Mouse (Mus musculus) myocyte (in vitro differentiated cells): Measurements from ENCODE around the gene Add3.

Source experiments
- MAX ChIP-seq: IDR thresholded peaks from one replicate; pipeline ENCODE4 v1.6.1; 2011; ENCODE audit warnings: low read depth, mild to moderate bottlenecking, control low read depth
- POLR2A ChIP-seq: IDR thresholded peaks from one replicate; pipeline ENCODE4 v1.6.1; 2011; ENCODE audit warnings: low read depth, mild to moderate bottlenecking, control low read depth, moderate library complexity; ENCODE audit not compliant: insufficient read length
- TCF12 ChIP-seq: IDR thresholded peaks from one replicate; pipeline ENCODE4 v1.6.1; 2011; ENCODE audit warnings: mild to moderate bottlenecking, control low read depth; ENCODE audit not compliant: poor library complexity, insufficient read depth, severe bottlenecking
- TCF3 ChIP-seq: IDR thresholded peaks from one replicate; pipeline ENCODE4 v1.6.1; 2011; ENCODE audit warnings: low read depth, control low read depth; ENCODE audit not compliant: insufficient read length

DNA sequence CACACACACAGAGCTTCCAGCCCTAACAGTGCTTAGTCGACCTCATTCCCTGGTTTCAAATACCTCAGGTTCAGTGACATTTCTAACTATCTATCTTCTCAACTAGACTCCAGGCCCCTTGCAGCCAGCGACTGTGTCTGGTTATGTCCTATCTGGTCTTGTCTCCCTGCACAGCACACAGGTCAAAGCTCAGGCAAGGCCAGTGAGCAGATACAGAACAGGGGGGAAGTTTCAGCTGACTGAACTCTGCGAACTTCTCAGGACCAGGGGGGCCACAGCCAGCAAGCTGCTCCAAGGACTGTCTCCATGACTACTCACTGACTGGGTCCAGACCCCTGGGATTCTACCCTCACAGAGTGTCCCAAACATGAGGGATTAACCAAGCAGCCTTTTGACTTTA lies 135.0 kb downstream of the Add3 start:
- no peak for TF ChIP-seq POLR2A
- TF ChIP-seq TCF12: no peak
- TF ChIP-seq MAX: no peak
- no peak for TF ChIP-seq TCF3
